Mouse (Mus musculus): ENCODE measurements around the gene Krtap13. TPM values are rescaled to one million over a fixed set of nuclear protein-coding genes. Genes with fewer than 3 reads are reported as not detected.
A peak's percentile ranks its signal among the peaks of the same experiment; 100 is the strongest.
"Not testable (repeated sequence)": the region's sequence is repeated elsewhere in the genome, so short reads cannot be mapped to it uniquely, and the experiment has no call there.

Gene Krtap13
- not detected for total RNA-seq (2021)

- DNase-seq: not testable (repeated sequence)
Observed at GRCm38 (mm10) chr16:88751535-88751934, at the start of gene Krtap13. Gene Krtap13, minus strand, starts transcription at chr16:88751635.

GRCm38 (mm10) chr16:88786786-88787185 lies 35.4 kb upstream of the Krtap13 start:
- no peak for DNase-seq

DNA sequence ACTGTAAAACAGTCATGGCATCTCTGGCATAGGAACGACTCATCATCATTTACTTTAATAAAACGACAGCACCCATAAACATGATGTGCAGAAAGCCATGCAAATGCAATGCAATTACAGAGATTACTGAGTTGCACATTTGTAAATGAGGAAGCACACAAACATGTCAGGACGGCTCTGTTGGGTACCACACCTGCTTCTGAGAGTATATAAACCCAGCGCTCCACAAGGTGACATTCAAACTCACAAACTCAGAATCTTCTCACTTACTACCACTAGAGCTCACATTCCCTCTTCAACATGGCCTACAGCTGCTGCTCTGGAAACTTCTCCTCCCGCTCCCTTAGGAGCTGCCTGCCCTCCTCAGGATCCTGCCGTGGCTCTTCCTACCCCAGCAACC lies 26.2 kb upstream of the Krtap13 start, which contains the start of gene Gm5965:
Gene Gm5965, plus strand, starts transcription at position 301 of the 400 bp plus-strand sequence.
- no peak for DNase-seq

DNA sequence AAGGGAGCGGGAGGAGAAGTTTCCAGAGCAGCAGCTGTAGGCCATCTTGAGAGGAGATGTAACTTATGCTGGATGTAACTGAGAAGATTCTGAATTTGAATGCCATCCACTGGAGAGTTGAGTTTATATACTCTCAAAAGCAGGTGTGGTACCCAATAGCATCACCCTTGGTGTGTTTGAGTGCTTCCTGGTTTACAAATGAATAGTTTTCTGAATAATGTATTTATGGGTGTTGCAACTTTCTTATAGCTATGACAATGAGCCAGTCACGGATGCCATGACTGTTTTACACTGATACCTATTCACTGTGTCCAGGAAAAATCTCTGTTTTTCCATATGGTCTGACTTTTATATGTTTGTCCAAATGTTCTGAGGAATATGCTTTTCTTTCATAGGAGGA lies 22.7 kb upstream of the Krtap13 start, which contains the start of gene 2310057N15Rik:
Gene 2310057N15Rik, minus strand, starts transcription at position 101 of the 400 bp plus-strand sequence.
- DNase-seq: no peak

GRCm38 (mm10) chr16:88758547-88758946 lies 7.1 kb upstream of the Krtap13 start, which contains the start of gene 2310034C09Rik:
Gene 2310034C09Rik, plus strand, starts transcription at chr16:88758847.
- not testable (repeated sequence) for DNase-seq

- DNase-seq: peak; percentile 5 to 7
Observed at GRCm38 (mm10) chr16:88747943-88748342, 3.5 kb downstream of the Krtap13 start.

DNA sequence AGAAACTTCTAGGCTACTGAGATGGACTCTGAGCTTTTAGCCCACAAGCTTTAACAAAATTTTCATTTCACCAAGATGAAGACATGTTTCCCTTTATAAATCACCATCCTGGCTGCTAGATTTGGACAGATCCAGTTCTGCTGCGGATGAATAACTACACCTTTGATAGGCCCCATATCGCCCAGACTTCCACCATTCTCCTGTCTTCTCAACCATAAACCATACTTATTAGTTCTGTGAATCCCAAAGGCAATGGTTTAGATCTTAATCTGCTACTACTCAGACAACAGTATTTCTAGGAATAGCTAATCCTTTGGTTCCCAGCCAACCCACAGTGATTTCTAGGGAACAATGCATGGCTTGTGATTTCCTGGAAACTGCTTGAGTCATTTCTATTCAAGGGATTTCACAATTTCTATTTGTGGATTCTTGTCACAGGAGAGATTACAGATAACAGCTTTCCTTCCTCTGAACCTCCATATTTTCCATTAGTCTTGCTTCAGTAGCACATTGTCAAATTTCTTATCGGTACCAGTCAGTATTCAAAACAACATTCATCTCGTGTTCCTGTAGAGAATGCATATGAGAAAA lies 6.6 kb downstream of the Krtap13 start:
- DNase-seq: no peak

- no peak for DNase-seq
Observed at GRCm38 (mm10) chr16:88735391-88735790, 16.0 kb downstream of the Krtap13 start.

DNA sequence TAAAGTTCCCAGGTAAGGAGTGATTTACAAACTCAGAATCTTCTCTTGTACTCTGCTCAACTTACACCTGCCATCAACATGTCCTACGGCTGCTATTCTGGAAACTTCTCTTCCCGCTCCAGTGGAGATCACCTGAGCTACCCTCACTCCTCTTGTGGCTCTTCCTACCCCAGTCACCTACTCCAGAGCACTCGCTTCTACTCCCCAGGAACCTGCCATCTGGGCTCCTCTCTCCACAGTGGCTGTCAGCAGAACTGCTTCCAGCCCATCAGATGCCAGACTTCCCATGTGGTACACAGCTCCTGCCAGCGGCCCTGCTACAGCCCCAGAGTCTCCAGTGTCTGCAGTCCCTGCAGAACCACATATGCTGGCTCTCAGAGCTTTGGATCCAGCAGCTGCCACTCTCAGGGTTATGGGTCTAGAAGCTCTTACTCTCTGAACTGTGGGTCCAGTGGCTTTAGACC lies 22.6 kb downstream of the Krtap13 start, which contains the start of gene Krtap13-1:
Gene Krtap13-1, plus strand, starts transcription at position 51 of the 464 bp plus-strand sequence.
- DNase-seq: peak; percentile 8 to 37

- DNase-seq: no peak
Observed at GRCm38 (mm10) chr16:88720031-88720430, 31.4 kb downstream of the Krtap13 start.

GRCm38 (mm10) chr16:88716549-88716948 lies 34.9 kb downstream of the Krtap13 start:
- no peak for DNase-seq

DNA sequence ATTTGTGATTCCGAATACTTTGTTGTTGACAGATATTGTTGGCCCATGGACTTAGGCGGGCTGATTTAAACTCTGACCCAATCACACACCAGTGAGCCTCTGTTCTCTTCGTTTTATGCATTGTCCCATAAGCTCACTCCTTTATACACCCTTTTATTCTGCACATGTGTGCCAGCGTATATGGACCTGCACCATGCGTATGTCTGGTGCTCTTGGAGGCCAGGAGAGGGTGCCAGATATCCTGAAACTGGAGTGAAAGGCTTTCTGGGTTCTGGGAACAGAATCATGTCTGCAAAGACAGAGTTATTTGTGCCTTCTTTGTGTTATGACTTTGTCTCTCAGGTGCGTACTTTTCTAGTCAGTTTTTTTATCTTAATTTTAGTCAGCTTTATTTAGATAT lies 40.2 kb downstream of the Krtap13 start:
- DNase-seq: no peak

GRCm38 (mm10) chr16:88710757-88711156 lies 40.7 kb downstream of the Krtap13 start:
- no peak for DNase-seq

DNA sequence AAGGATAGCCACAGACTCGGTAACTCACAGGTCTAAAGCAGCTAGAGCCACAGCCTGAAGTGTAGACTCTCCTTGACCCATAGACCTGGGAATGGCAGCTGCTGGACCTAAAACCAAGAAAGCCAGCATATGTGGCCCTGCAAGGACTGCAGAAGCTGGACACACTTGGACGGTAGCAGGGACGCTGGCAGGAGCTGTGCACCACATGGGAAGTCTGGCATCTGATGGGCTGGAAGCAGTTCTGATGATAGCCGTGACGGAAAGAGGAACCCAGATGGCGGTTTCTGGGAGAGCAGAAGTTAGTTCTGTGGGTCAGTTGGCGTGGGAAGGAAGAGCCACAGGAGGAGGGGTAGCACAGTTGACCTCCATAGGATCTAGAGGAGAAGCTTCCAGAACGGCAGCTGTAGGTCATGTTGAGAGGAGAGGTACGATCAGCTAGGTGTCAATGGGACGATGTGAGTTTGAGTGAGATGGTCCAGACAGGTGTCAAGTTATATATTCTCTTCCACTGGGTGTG lies 43.9 kb downstream of the Krtap13 start, which contains the start of gene 2310061N02Rik:
Gene 2310061N02Rik, minus strand, starts transcription at position 467 of the 517 bp plus-strand sequence.
- no peak for DNase-seq

DNA sequence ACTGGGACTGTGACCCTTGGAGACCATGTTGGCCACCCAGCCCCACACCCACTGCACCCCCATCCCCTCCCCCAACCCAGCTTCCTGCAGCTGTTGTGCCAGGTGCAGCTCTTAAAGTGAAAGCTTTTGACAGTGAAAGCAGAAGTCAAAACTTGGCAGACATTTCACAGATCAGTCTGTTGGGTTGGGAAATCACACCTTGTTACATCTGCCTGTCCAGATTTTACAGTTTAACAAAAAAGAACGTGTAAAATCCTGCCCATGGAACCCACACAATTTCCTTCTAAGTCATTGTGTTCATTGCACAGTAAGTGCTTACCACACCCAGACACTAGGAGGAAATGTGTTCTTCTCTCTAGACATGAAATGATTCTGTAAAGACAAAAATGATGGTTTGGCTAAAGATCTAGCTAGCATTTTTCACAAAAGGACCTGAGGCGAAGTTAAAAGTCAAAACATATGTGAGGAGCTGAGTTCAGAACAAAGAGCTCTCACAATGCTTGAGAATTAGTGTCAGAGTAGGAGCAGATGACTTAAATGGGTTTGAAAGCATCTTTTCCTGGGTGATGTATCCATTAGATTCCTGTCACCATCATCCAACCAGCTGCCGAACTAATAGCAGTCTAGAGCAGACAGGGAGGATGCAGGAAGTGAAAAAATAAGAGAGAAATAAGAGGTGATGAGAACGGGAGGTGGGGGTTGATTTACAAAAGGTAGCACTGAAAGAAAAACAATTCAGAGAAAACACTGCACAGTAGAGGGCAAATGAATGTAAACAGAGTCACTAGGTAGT lies 50.2 kb downstream of the Krtap13 start:
- DNase-seq: no peak

Other genes with a start within 250 kb of the Krtap13 start
- not detected for gene Cldn17, start 244.7 kb downstream of the Krtap13 start, total RNA-seq (2021)
- gene Cldn8, start 188.5 kb downstream of the Krtap13 start, total RNA-seq (2021): not detected
- not detected for gene Krtap24-1, start 139.4 kb downstream of the Krtap13 start, total RNA-seq (2021)
- gene 2310079G19Rik, start 124.0 kb downstream of the Krtap13 start, total RNA-seq (2021): not detected
- not detected for gene Krtap26-1, start 103.8 kb downstream of the Krtap13 start, total RNA-seq (2021)
- gene Krtap27-1, start 80.0 kb downstream of the Krtap13 start, total RNA-seq (2021): not detected
- gene 2310061N02Rik, start 43.7 kb downstream of the Krtap13 start, total RNA-seq (2021): not detected
- not detected for gene Krtap13-1, start 22.8 kb downstream of the Krtap13 start, total RNA-seq (2021)
- not detected for gene 2310034C09Rik, start 7.2 kb upstream of the Krtap13 start, total RNA-seq (2021)
- gene 2310057N15Rik, start 22.6 kb upstream of the Krtap13 start, total RNA-seq (2021): not detected
- gene Gm5965, start 26.3 kb upstream of the Krtap13 start, total RNA-seq (2021): not detected
- not detected for gene Gm20741, start 60.6 kb upstream of the Krtap13 start, total RNA-seq (2021)
- gene Krtap15, start 68.6 kb upstream of the Krtap13 start, total RNA-seq (2021): not detected
- gene Krtap14, start 74.5 kb upstream of the Krtap13 start, total RNA-seq (2021): not detected
- not detected for gene Krtap19-1, start 117.8 kb upstream of the Krtap13 start, total RNA-seq (2021)
- gene Krtap19-2, start 122.6 kb upstream of the Krtap13 start, total RNA-seq (2021): not detected
- not detected for gene Krtap19-3, start 126.4 kb upstream of the Krtap13 start, total RNA-seq (2021)
- not detected for gene Krtap19-4, start 133.5 kb upstream of the Krtap13 start, total RNA-seq (2021)
- gene Krtap19-5, start 144.8 kb upstream of the Krtap13 start, total RNA-seq (2021): not detected
- not detected for gene Krtap19-9b, start 180.6 kb upstream of the Krtap13 start, total RNA-seq (2021)
- not detected for gene Krtap16-3, start 211.2 kb upstream of the Krtap13 start, total RNA-seq (2021)